8 mouse cellular contexts compared by ENCODE assay signal in genomic region chr4:155695531-155696062, GRCm38 (mm10). TPM values are rescaled to one million over a fixed set of nuclear protein-coding genes. Genes with fewer than 3 reads are reported as not detected.
DNase-seq lines count a peak whose midpoint lies in the region; ATAC-seq and TF ChIP-seq lines count a peak whose summit lies in the region.

No protein-coding gene starts in this region.

- no peak for DNase-seq in gastrocnemius, adult 2 months
- no peak for DNase-seq in gastrocnemius, postnatal 10 days
- DNase-seq in CH12.LX (ENCODE audit: extremely low read depth) = no peak
- no peak for DNase-seq in forebrain, embryonic 11.5 days (ENCODE audit: low spot score)
- DNase-seq in spleen, adult 12 weeks (ENCODE audit: low spot score) = no peak
- no peak for DNase-seq in urinary bladder, adult 2 months (ENCODE audit: low spot score)
- DNase-seq in spleen, postnatal 4 days (ENCODE audit: low spot score in 2 of 2) = no peak

- H3K79me2 ChIP-seq in CH12.LX (replicated peaks; ENCODE audit: control insufficient read depth, extremely low read depth, insufficient read depth, poor library complexity, severe bottlenecking) = no peaks in the 10 kb centered on the region

- no peak overlapping the region for H3K27ac ChIP-seq in gastrocnemius, adult 2 months
- no peak overlapping the region for H3K27ac ChIP-seq in CH12.LX (ENCODE audit: insufficient read depth, low read depth)
- H3K27ac ChIP-seq in forebrain, embryonic 11.5 days (ENCODE audit: low read depth, low read length) = no peak overlapping the region
- no peak overlapping the region for H3K27ac ChIP-seq in limb, embryonic 13.5 days

- H3K9ac ChIP-seq in CH12.LX (ENCODE audit: insufficient read depth, low read depth) = peak overlapping the region; percentile 53; the same call in 1 of the 2 replicates
- H3K9ac ChIP-seq in forebrain, embryonic 11.5 days (ENCODE audit: low read length) = no peak overlapping the region
- peak overlapping the region; percentile 82 for H3K9ac ChIP-seq in limb, embryonic 13.5 days

- intact Hi-C loops in gastrocnemius, adult 2 months (cut with DNase I) = no loop called here

- no peak for TF ChIP-seq RAD21 in CH12.LX (IDR thresholded peaks at IDR 0.05; ENCODE audit: low read depth, low read length)

- H3K27me3 ChIP-seq in CH12.LX (replicated peaks) = peaks cover 26% of the 10 kb centered on the region
- peaks cover 7% of the 10 kb centered on the region; the same call in 1 of the 2 replicates for H3K27me3 ChIP-seq in forebrain, embryonic 11.5 days (ENCODE audit: control insufficient read depth, insufficient read depth, low read length)
- H3K27me3 ChIP-seq in limb, embryonic 13.5 days = peaks cover 12% of the 10 kb centered on the region; the same call in 1 of the 2 replicates

- peak overlapping the region; percentile 79 for H3K4me2 ChIP-seq in CH12.LX (ENCODE audit: insufficient read depth, low read depth, poor library complexity, severe bottlenecking)
- 0 out of 2 replicates have a peak overlapping the region, but pooled peaks have one; percentile 2 for H3K4me2 ChIP-seq in forebrain, embryonic 11.5 days (ENCODE audit: low read depth, low read length, severe bottlenecking)
- peak overlapping the region; percentile 94 for H3K4me2 ChIP-seq in limb, embryonic 13.5 days (replicated peaks)

- H3K9me3 ChIP-seq in CH12.LX (replicated peaks; ENCODE audit: low read length) = peaks cover 3% of the 10 kb centered on the region
- H3K9me3 ChIP-seq in forebrain, embryonic 11.5 days (ENCODE audit: control insufficient read depth, low read length) = no peaks in the 10 kb centered on the region
- no peaks in the 10 kb centered on the region for H3K9me3 ChIP-seq in limb, embryonic 13.5 days

- H3K4me1 ChIP-seq in CH12.LX (ENCODE audit: control insufficient read depth in 1 of 2, insufficient read depth in 2 of 2) = peaks cover 24 to 44% of the 10 kb centered on the region in 2 experiments
- 0 out of 2 replicates have a peak, but pooled peaks cover 4% of the 10 kb centered on the region for H3K4me1 ChIP-seq in forebrain, embryonic 11.5 days (replicated peaks; ENCODE audit: control insufficient read depth, insufficient read depth, low read length)
- H3K4me1 ChIP-seq in limb, embryonic 13.5 days = peaks cover 21% of the 10 kb centered on the region

- no peaks in the 10 kb centered on the region for H3K36me3 ChIP-seq in CH12.LX (replicated peaks in 1 of 2; ENCODE audit: control insufficient read depth in 1 of 2, insufficient read depth in 1 of 2, low read length in 1 of 2)
- H3K36me3 ChIP-seq in forebrain, embryonic 11.5 days (ENCODE audit: control insufficient read depth, insufficient read depth, low read length) = no peaks in the 10 kb centered on the region
- no peaks in the 10 kb centered on the region for H3K36me3 ChIP-seq in limb, embryonic 13.5 days

- ATAC-seq in forebrain, embryonic 11.5 days (replicated peaks; ENCODE audit: low FRiP score) = no peak
- ATAC-seq in limb, embryonic 13.5 days (ENCODE audit: low FRiP score, low read depth) = no peak

- no peak for TF ChIP-seq POLR2A in CH12.LX (IDR thresholded peaks at IDR 0.05; ENCODE audit: low read depth, low read length)

- no peak for TF ChIP-seq CTCF in gastrocnemius, adult 2 months (IDR thresholded peaks at IDR 0.05)
- no peak for TF ChIP-seq CTCF in CH12.LX (conservative IDR thresholded peaks at IDR 0.05 in 1 of 2, IDR thresholded peaks at IDR 0.05 in 1 of 2; ENCODE audit: low read depth in 2 of 2, low read length in 2 of 2)

- in situ Hi-C loops in CH12.LX (cut with MboI; ENCODE audit: low pct_ligation_motif_present, low pct_unique_long_range_greater_than_20kb, low sequenced_read_pairs) = loop anchor here (10.0 kb wide), 1 partner anchor 211 kb away; no protein-coding TSS in a partner anchor

- WGBS in forebrain, embryonic 11.5 days = 78% methylated on average over 4 of the region's 4 CpGs
- WGBS in limb, embryonic 13.5 days = 81% methylated on average over 4 of the region's 4 CpGs

- peak overlapping the region; percentile 87 for H3K4me3 ChIP-seq in gastrocnemius, adult 2 months
- peak overlapping the region in 2 of 3 experiments; percentile 55 to 69 for H3K4me3 ChIP-seq in CH12.LX (replicated peaks in 1 of 3; ENCODE audit: low read depth in 2 of 3, low read length in 2 of 3, poor library complexity in 1 of 3)
- no peak overlapping the region for H3K4me3 ChIP-seq in forebrain, embryonic 11.5 days (ENCODE audit: low read depth, low read length)
- H3K4me3 ChIP-seq in limb, embryonic 13.5 days = peak overlapping the region; percentile 69

- dilution Hi-C loops in CH12.LX (cut with MboI; ENCODE audit: extremely low pct_ligation_motif_present, extremely low pct_unique_long_range_greater_than_20kb, low sequenced_read_pairs) = no loop called here

- no peak for TF ChIP-seq EP300 in CH12.LX (IDR thresholded peaks at IDR 0.05; ENCODE audit: low read length)

TF ChIP-seq in CH12.LX, 34 proteins besides CTCF, POLR2A, EP300 and RAD21:
- TF ChIP-seq RCOR1 (conservative IDR thresholded peaks at IDR 0.05; ENCODE audit: low read depth, low read length) (no peak), MXI1 (IDR thresholded peaks at IDR 0.05; ENCODE audit: low read depth, low read length) (no peak), E2F4 (IDR thresholded peaks at IDR 0.05; ENCODE audit: insufficient replicate concordance, low read depth, low read length) (no peak), KAT2A (IDR thresholded peaks at IDR 0.05; ENCODE audit: insufficient replicate concordance, low read length) (no peak), NRF1 (IDR thresholded peaks at IDR 0.05; ENCODE audit: low read depth, low read length) (no peak), ELF1 (IDR thresholded peaks at IDR 0.05; ENCODE audit: low read depth, low read length) (no peak), PAX5 (IDR thresholded peaks at IDR 0.05; ENCODE audit: low read length) (no peak), SMC3 (IDR thresholded peaks at IDR 0.05; ENCODE audit: low read depth, low read length) (no peak)
TF ChIP-seq in CH12.LX: peak in this region for 0.

RNA-seq across cellular contexts. Expression of gene Fndc10, which starts 1.5 kb away (rescaled TPM):
- 1 to 10 TPM; 1.0 to 1.5 TPM for total RNA-seq in gastrocnemius, adult 2 months (2021)
- 1 to 10 TPM; 5.8 to 7.9 TPM for total RNA-seq in gastrocnemius, postnatal 10 days (2021)
- 2.4 and 3.2 TPM in 2 replicates for total RNA-seq in CH12.LX (2012; rRNA removed)
- 0.96 and 1.7 TPM in 2 replicates for total RNA-seq in CH12.LX (2014; rRNA removed)
- 1.3 and 1.4 TPM in 2 replicates for polyA plus RNA-seq in CH12.LX (2012; ENCODE audit: insufficient read length, low read depth)
- polyA plus RNA-seq in forebrain, embryonic 11.5 days (2014; fragmentation: Nextera tagmentation; extraction: Ambion mirVana) = 2.3 and 2.9 TPM in 2 replicates
- 8.4 and 10.2 TPM in 2 replicates for polyA plus RNA-seq in limb, embryonic 13.5 days (2015; fragmentation: Nextera tagmentation; extraction: Ambion mirVana)
- 18.5 and 20.1 TPM in 2 replicates for polyA plus RNA-seq in urinary bladder, adult 2 months (2012; rRNA removed)

RNA-seq across cellular contexts. Expression of gene Ssu72, which starts 9.0 kb away (rescaled TPM):
- 10 to 100 TPM; 42.3 to 44.5 TPM for total RNA-seq in gastrocnemius, adult 2 months (2021)
- total RNA-seq in gastrocnemius, postnatal 10 days (2021) = 10 to 100 TPM; 50.8 to 51.4 TPM
- total RNA-seq in CH12.LX (2012; rRNA removed) (169 and 172 TPM in 2 replicates), CH12.LX (2014; rRNA removed) (245 TPM in 2 replicates)
- polyA plus RNA-seq in CH12.LX (2012; ENCODE audit: insufficient read length, low read depth) = 140 and 160 TPM in 2 replicates
- polyA plus RNA-seq in forebrain, embryonic 11.5 days (2014; fragmentation: Nextera tagmentation; extraction: Ambion mirVana) = 138 and 144 TPM in 2 replicates
- 141 and 150 TPM in 2 replicates for polyA plus RNA-seq in limb, embryonic 13.5 days (2015; fragmentation: Nextera tagmentation; extraction: Ambion mirVana)
- polyA plus RNA-seq in urinary bladder, adult 2 months (2012; rRNA removed) = 119 and 148 TPM in 2 replicates

RNA-seq across cellular contexts. Expression of gene Mib2, which starts 26.6 kb away (rescaled TPM):
- 10 to 100 TPM; 17.7 to 19.8 TPM for total RNA-seq in gastrocnemius, adult 2 months (2021)
- total RNA-seq in gastrocnemius, postnatal 10 days (2021) = 10 to 100 TPM; 13.2 to 16.8 TPM
- total RNA-seq in CH12.LX (2012; rRNA removed) = 24.8 and 66.5 TPM in 2 replicates
- 17.6 and 19.0 TPM in 2 replicates for total RNA-seq in CH12.LX (2014; rRNA removed)
- 23.6 and 25.5 TPM in 2 replicates for polyA plus RNA-seq in CH12.LX (2012; ENCODE audit: insufficient read length, low read depth)
- polyA plus RNA-seq in forebrain, embryonic 11.5 days (2014; fragmentation: Nextera tagmentation; extraction: Ambion mirVana) = 21.2 and 22.3 TPM in 2 replicates
- polyA plus RNA-seq in limb, embryonic 13.5 days (2015; fragmentation: Nextera tagmentation; extraction: Ambion mirVana) = 30.5 and 34.3 TPM in 2 replicates
- polyA plus RNA-seq in urinary bladder, adult 2 months (2012; rRNA removed) = 51.2 and 56.1 TPM in 2 replicates

RNA-seq across cellular contexts. Expression of gene Tmem240, which starts 39.0 kb away (rescaled TPM):
- total RNA-seq in gastrocnemius, adult 2 months (2021) = under 1 TPM; 0.41 to 0.67 TPM
- total RNA-seq in gastrocnemius, postnatal 10 days (2021) = 1 to 10 TPM in 1 of 2 experiments, under 1 TPM in 1; 0.49 to 1.0 TPM
- total RNA-seq in CH12.LX (2012; rRNA removed) (0.34 and 0.38 TPM in 2 replicates), CH12.LX (2014; rRNA removed) (not detected in 2 replicates)
- 0.11 and 0.14 TPM in 2 replicates for polyA plus RNA-seq in CH12.LX (2012; ENCODE audit: insufficient read length, low read depth)
- polyA plus RNA-seq in forebrain, embryonic 11.5 days (2014; fragmentation: Nextera tagmentation; extraction: Ambion mirVana) = 0.76 and 1.2 TPM in 2 replicates
- 1.0 and 1.1 TPM in 2 replicates for polyA plus RNA-seq in limb, embryonic 13.5 days (2015; fragmentation: Nextera tagmentation; extraction: Ambion mirVana)
- polyA plus RNA-seq in urinary bladder, adult 2 months (2012; rRNA removed) = 2.7 and 3.3 TPM in 2 replicates

RNA-seq across cellular contexts. Expression of gene Mmp23, which starts 42.4 kb away (rescaled TPM):
- total RNA-seq in gastrocnemius, adult 2 months (2021) = 1 to 10 TPM in 1 of 2 experiments, under 1 TPM in 1; 0.64 to 3.0 TPM
- total RNA-seq in gastrocnemius, postnatal 10 days (2021) = 10 to 100 TPM; 18.3 to 22.2 TPM
- total RNA-seq in CH12.LX (2012; rRNA removed) = 3.3 and 7.9 TPM in 2 replicates
- 0.74 and 1.1 TPM in 2 replicates for total RNA-seq in CH12.LX (2014; rRNA removed)
- polyA plus RNA-seq in CH12.LX (2012; ENCODE audit: insufficient read length, low read depth) = 0.95 and 2.0 TPM in 2 replicates
- polyA plus RNA-seq in forebrain, embryonic 11.5 days (2014; fragmentation: Nextera tagmentation; extraction: Ambion mirVana) = 2.5 and 2.7 TPM in 2 replicates
- polyA plus RNA-seq in limb, embryonic 13.5 days (2015; fragmentation: Nextera tagmentation; extraction: Ambion mirVana) = 17.1 and 19.1 TPM in 2 replicates
- polyA plus RNA-seq in urinary bladder, adult 2 months (2012; rRNA removed) = 138 and 226 TPM in 2 replicates

Comparison
In these comparisons a context has a peak if more than half of its experiments do, and no peak if none do; other contexts are left out.
1. H3K4me2 ChIP-seq: peak in every context shown above with its lines; median percentile 94 in limb, embryonic 13.5 days; 79 in CH12.LX; 2 in forebrain, embryonic 11.5 days.